Mouse (Mus musculus): ENCODE data around the gene Slc6a19. TPM values are rescaled to one million over a fixed set of nuclear protein-coding genes. Genes with fewer than 3 reads are reported as not detected.

Slc6a19 gene
- polyA plus RNA-seq (2014; fragmentation: Illumina TruSeq; extraction: RNeasy Lipid Tissue Mini Kit (QIAGEN cat#74804); ENCODE audit: low read depth, low replicate concordance), result 149 TPM

DNA sequence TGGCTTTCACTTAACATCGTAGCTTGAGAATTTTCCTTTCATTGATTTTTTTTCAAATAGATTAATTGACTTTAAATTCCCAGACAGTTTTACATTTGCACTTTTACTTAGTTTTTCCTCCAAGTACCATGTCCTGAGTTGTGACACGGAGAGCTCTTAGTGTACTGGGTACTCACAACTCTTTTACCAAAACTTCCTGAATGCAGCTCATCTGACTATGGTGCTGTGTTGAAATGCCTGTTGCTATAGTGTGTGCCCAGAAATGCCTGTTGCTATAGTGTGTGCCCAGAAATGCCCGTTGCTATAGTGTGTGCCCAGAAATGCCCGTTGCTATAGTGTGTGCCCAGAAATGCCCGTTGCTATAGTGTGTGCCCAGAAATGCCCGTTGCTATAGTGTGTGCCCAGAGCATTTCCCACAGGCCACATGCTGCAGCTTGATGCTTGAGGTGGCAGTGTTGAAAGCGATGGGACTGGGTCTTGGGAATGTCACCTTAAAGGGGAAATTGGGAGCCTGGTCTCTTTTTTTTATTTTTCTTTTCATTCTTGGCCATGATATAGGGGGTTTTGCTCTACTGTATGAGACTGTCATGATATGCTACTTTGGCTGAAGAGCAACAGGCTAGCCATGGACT is at the start of gene Slc6a19:
Slc6a19 (minus strand) TSS at position 172 of the 632 bp plus-strand sequence.

DNA sequence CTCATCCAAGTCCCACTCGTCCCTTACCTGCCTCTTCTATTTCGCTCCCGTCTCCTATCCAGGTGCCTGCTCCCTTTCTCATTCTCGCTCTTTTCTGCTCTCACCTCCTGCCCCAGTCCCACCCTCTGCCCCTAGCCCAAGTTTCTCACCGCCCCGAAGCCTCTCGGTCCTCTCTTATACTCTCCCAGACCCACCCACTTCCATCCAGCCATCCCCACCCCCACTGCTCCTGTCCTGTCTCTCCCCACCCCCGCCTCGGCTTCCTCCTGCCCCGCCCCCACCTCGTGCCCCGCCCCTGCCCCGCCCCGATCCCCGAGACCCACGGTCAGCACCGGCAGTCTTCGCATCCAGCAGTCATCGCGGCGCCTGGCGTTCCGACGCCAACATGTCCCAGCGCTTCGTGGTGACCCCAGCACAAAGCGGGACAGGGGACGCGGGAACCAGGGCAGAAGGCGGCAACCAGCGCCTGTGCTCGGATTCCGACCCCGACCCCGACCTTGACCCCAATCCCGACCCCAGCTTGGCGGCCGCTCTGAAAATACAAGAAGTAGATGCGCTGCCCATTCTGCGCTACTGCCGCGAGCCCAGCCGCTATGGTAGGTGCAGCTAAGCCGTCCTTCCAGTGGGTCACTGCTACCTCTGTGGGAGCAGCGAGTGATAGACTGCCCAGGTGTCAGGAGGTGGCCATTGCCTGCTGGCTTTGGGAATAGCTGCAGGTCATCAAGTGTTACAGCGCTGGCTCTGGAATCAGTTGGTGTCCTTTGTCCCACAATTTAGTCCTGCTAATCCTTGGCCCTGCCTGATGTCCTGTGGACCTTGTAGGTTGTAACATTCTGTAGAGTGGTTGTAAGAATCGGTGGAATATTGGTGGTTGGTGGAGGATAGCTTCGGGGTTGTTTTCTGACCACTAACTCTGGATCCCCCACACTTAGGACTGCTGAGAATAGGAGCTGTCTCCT is 28.4 kb upstream of the Slc6a19 start, which contains the start of gene Slc12a7:
Slc12a7 (plus strand) TSS at position 353 of the 959 bp plus-strand sequence.

DNA sequence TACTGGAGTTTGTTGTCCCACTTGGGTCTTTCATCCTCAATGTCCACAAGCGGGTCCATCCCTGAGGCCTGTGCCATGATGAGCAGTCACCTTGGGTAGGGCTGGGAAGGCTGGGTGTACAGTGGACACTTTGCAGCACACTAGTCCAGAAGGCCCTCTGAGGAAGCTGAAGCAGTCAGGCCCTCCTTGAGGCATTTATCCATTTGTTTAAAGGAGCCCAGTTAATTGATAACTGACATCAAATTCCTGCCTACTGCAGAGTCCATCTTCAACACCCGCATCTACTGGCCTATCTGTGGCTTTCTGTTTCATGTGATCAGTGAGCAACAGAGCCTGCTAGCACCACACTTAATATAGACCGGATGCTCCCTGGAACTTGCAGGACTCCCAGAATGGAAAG is 26.8 kb downstream of the Slc6a19 start, which contains the start of gene Slc6a18:
Slc6a18 (minus strand) TSS at position 171 of the 400 bp plus-strand sequence.

Other genes with a start within 250 kb of the Slc6a19 start
- gene Lpcat1, start 237.7 kb downstream of the Slc6a19 start, polyA plus RNA-seq (2014; fragmentation: Illumina TruSeq; extraction: RNeasy Lipid Tissue Mini Kit (QIAGEN cat#74804); ENCODE audit: low read depth, low replicate concordance), result 3.6 TPM
- not detected for gene Slc6a3, start 168.1 kb downstream of the Slc6a19 start, polyA plus RNA-seq (2014; fragmentation: Illumina TruSeq; extraction: RNeasy Lipid Tissue Mini Kit (QIAGEN cat#74804); ENCODE audit: low read depth, low replicate concordance)
- gene Clptm1l, start 100.9 kb downstream of the Slc6a19 start, polyA plus RNA-seq (2014; fragmentation: Illumina TruSeq; extraction: RNeasy Lipid Tissue Mini Kit (QIAGEN cat#74804); ENCODE audit: low read depth, low replicate concordance), result 87.5 TPM
- gene Tert, start 78.0 kb downstream of the Slc6a19 start, polyA plus RNA-seq (2014; fragmentation: Illumina TruSeq; extraction: RNeasy Lipid Tissue Mini Kit (QIAGEN cat#74804); ENCODE audit: low read depth, low replicate concordance), result 1.1 TPM
- gene Slc6a18, start 26.8 kb downstream of the Slc6a19 start, polyA plus RNA-seq (2014; fragmentation: Illumina TruSeq; extraction: RNeasy Lipid Tissue Mini Kit (QIAGEN cat#74804); ENCODE audit: low read depth, low replicate concordance), result 486 TPM
- 9.5 TPM for gene Slc12a7, start 28.2 kb upstream of the Slc6a19 start, polyA plus RNA-seq (2014; fragmentation: Illumina TruSeq; extraction: RNeasy Lipid Tissue Mini Kit (QIAGEN cat#74804); ENCODE audit: low read depth, low replicate concordance)
- gene Nkd2, start 142.8 kb upstream of the Slc6a19 start, polyA plus RNA-seq (2014; fragmentation: Illumina TruSeq; extraction: RNeasy Lipid Tissue Mini Kit (QIAGEN cat#74804); ENCODE audit: low read depth, low replicate concordance), result 0.53 TPM
- 0.97 TPM for gene Trip13, start 232.9 kb upstream of the Slc6a19 start, polyA plus RNA-seq (2014; fragmentation: Illumina TruSeq; extraction: RNeasy Lipid Tissue Mini Kit (QIAGEN cat#74804); ENCODE audit: low read depth, low replicate concordance)
- gene Brd9, start 232.9 kb upstream of the Slc6a19 start, polyA plus RNA-seq (2014; fragmentation: Illumina TruSeq; extraction: RNeasy Lipid Tissue Mini Kit (QIAGEN cat#74804); ENCODE audit: low read depth, low replicate concordance), result 12.2 TPM